Mouse (Mus musculus) neural tube, embryonic 14.5 days (tissue): ENCODE results near the gene Gatb. TPM values are rescaled to one million over a fixed set of nuclear protein-coding genes. Genes with fewer than 3 reads are reported as not detected.

Source experiments
- ATAC-seq: fragments of 200-750 bp; cut with Nextera tagmentation; 2 replicates; pipeline ENCODE4 v1.8.0; 2017; ENCODE audit warnings: low read depth, mild to moderate bottlenecking, moderate TSS enrichment, moderate library complexity
- H3K27ac ChIP-seq: fragments of 300-500 bp; sonication (generic); 2 replicates; pipeline ENCODE4 v1.5.1; 2014; ENCODE audit warnings: low read depth, mild to moderate bottlenecking, control low read depth, low read length, moderate library complexity, mixed read lengths
- H3K27me3 ChIP-seq: fragments of 300-500 bp; sonication (generic); 2 replicates; pipeline ENCODE4 v1.6.1; 2014; ENCODE audit warnings: low read length; ENCODE audit not compliant: control insufficient read depth, insufficient read depth
- H3K36me3 ChIP-seq: fragments of 300-500 bp; sonication (generic); 2 replicates; pipeline ENCODE4 v1.6.1; 2014; ENCODE audit warnings: low read length, mixed read lengths; ENCODE audit not compliant: control insufficient read depth, insufficient read depth
- H3K4me1 ChIP-seq: fragments of 300-500 bp; sonication (generic); 2 replicates; pipeline ENCODE4 v1.6.1; 2014; ENCODE audit warnings: low read length; ENCODE audit not compliant: control insufficient read depth, insufficient read depth
- H3K4me2 ChIP-seq: fragments of 300-500 bp; sonication (generic); 2 replicates; pipeline ENCODE4 v1.6.1; 2014; ENCODE audit warnings: mild to moderate bottlenecking, low read depth, low read length, control low read depth
- H3K4me3 ChIP-seq: fragments of 300-500 bp; sonication (generic); 2 replicates; pipeline ENCODE4 v1.5.1; 2014; ENCODE audit warnings: low read depth, low read length, control low read depth, mixed read lengths
- H3K9ac ChIP-seq: fragments of 300-500 bp; sonication (generic); replicated peaks from 2 replicates; pipeline ENCODE4 v1.6.1; 2014; ENCODE audit warnings: low read depth, mild to moderate bottlenecking, control low read depth, low read length, mixed read lengths
- H3K9me3 ChIP-seq: fragments of 300-500 bp; sonication (generic); 2 replicates; pipeline ENCODE4 v1.6.1; 2016; ENCODE audit warnings: low read length; ENCODE audit not compliant: control insufficient read depth
- WGBS: fragments of 180-500 bp; shearing (Covaris S2); extraction: QIAGEN DNeasy Blood & Tissue Kit; methylation state at CpG from one replicate; pipeline ENCODE4 v1.1.7; 2014; 5-methylcytosine and 5-hydroxymethylcytosine counted together
- polyA plus RNA-seq: library from polyadenylated mRNA; unstranded; fragments of >200 nt; fragmentation: Nextera tagmentation; extraction: Ambion mirVana; gene quantifications from 2 replicates; pipeline ENCODE4 v1.2.1, GENCODE M21; 2014

Gatb gene
- polyA plus RNA-seq, 1 experiment from 2014 or later, result 23.1 TPM

DNA sequence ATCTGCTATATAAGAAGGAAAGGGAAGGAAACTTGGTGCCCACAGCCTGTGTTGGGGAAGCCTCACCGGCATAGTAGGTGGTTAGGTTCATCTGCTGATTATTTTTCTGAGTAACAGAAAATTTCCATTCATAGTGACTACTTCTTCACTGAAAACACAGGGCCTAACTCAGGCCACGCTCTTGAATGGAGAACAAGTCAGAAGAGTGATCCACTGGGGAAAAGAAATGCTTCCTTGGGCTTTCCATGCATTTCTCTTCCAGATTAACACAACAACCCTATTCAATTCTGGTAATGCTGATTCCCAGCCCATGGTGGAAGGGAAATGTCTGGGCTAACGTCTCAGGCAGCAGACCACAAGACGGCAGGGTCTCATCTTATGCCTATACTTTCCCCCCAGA lies 124.6 kb downstream of the Gatb start:
- no peak overlapping the region for H3K4me3 ChIP-seq
- H3K4me1 ChIP-seq, result no peaks in the 10 kb centered on the region
- ATAC-seq, result no peak
- H3K27me3 ChIP-seq, result no peaks in the 10 kb centered on the region
- no peak overlapping the region for H3K9ac ChIP-seq
- no peak overlapping the region for H3K4me2 ChIP-seq
- H3K9me3 ChIP-seq, result no peaks in the 10 kb centered on the region
- 89% methylated on average over 4 of the region's 4 CpGs for WGBS
- H3K36me3 ChIP-seq, result no peaks in the 10 kb centered on the region
- no peak overlapping the region for H3K27ac ChIP-seq

DNA sequence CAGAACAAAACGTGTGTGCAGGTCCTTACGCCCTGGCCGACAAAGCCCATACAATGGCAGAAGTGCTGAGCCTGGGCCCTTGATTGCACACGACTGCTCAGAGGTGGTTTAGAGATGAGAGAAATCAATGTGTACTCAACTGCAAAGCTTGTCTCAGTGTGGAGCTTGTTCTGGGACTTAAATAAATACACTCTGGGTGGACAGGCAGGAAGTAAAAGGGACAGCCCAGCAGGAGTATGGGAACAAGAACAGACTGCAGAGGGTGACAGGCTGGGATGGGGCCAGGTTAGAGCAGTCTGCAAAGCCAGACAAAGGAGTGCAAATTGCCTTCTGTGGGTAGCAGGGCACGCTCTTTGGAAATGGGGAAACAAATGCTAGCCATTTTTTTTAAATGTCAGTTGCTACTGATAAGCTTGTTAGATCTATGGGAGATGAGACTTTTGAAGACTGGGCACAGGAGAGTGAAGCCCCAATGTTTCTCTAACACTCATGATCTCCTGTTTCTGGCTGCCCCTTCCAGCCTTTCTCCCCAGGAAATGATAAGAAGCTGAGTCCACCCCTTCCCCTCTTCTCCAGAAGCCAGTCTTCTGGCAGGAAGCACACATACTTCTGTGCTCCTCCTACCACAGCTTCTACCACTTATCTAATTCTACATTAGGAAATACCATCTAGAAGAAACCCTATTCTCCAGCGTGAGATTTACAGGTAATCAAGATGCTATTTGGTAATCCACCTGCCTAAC lies 129.4 kb downstream of the Gatb start:
- 36% methylated on average over 6 of the region's 6 CpGs for WGBS
- H3K27ac ChIP-seq, result no peak overlapping the region

More for the DNA sequence above, 129.4 kb downstream of the Gatb start:
- Histone ChIP-seq H3K9me3 (no peaks in the 10 kb centered on the region), H3K27me3 (no peaks in the 10 kb centered on the region), H3K4me1 (no peaks in the 10 kb centered on the region), H3K9ac (no peak overlapping the region), H3K4me3 (no peak overlapping the region), H3K4me2 (no peak overlapping the region), H3K36me3 (no peaks in the 10 kb centered on the region)
- no peak for ATAC-seq

Other genes with a start within 250 kb of the Gatb start
- 0.16 and 0.22 TPM in 2 replicates for gene Fam160a1, start 243.2 kb downstream of the Gatb start, polyA plus RNA-seq